Mouse (Mus musculus) spleen, adult 2 months (tissue): ENCODE data around the gene Kmt2d.

Source experiments
- CTCF ChIP-seq: fragments of 200-500 bp; IDR thresholded peaks from 2 replicates; pipeline ENCODE4 v1.5.1; 2011; ENCODE audit warnings: mild to moderate bottlenecking, inconsistent platforms; ENCODE audit not compliant: insufficient read depth, insufficient read length, insufficient replicate concordance; ENCODE audit errors: extremely low read depth
- POLR2A ChIP-seq: fragments of 200-500 bp; IDR thresholded peaks from 2 replicates; pipeline ENCODE4 v1.6.1; 2011; ENCODE audit warnings: low read depth, low read length, inconsistent platforms

GRCm38 (mm10) chr15:98917091-98917490 is 46.1 kb upstream of the Kmt2d start:
- TF ChIP-seq CTCF (no peak), POLR2A (no peak)
